Mouse (Mus musculus): ENCODE results near the gene Mfsd5.

Mfsd5 gene

GRCm38 (mm10) chr15:102315292-102315691, 36.0 kb downstream of the Mfsd5 start:
- Histone ChIP-seq H3K36me3 (ENCODE audit: insufficient read depth, low read length) (peaks cover 98% of the 10 kb centered on the region), H3K4me3 (replicated peaks; ENCODE audit: low read length) (0 out of 2 replicates have a peak overlapping the region, but pooled peaks have one; percentile 10), H3K27me3 (ENCODE audit: insufficient read depth, low read length) (no peaks in the 10 kb centered on the region), H3K9me3 (ENCODE audit: low read length) (no peaks in the 10 kb centered on the region), H3K4me1 (replicated peaks; ENCODE audit: low read depth, low read length) (peaks cover 15% of the 10 kb centered on the region)
- TF ChIP-seq CTCF (conservative IDR thresholded peaks at IDR 0.05; ENCODE audit: low read length) (no peak), POU5F1 (IDR thresholded peaks at IDR 0.05; ENCODE audit: borderline replicate concordance, low read length) (no peak), NANOG (IDR thresholded peaks at IDR 0.05; ENCODE audit: borderline replicate concordance, low read length) (no peak)

DNA sequence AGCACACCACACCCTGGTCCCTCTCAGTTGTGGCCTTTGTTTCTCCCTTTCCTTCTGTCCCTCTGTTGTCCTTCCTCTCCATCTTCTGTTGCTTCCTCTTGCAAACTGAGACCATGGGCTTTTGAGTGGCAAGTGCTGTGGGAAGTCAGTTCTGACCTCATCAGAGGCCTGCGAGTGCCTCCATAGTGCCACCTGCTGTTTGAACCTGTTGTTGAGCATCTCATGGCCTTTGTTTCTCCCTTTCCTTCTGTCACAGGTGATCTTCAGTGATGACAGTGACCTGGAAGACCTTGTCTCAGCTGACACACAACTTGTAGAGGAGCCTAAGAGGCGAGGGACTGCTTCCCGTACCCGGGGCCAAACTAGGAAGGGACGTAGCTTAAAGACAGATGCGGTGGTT, 37.0 kb downstream of the Mfsd5 start:
- TF ChIP-seq CTCF (conservative IDR thresholded peaks at IDR 0.05; ENCODE audit: low read length) (peak; percentile 50), NANOG (IDR thresholded peaks at IDR 0.05; ENCODE audit: borderline replicate concordance, low read length) (no peak)
- peaks cover 98% of the 10 kb centered on the region for H3K36me3 ChIP-seq (ENCODE audit: insufficient read depth, low read length)
- no peaks in the 10 kb centered on the region for H3K27me3 ChIP-seq (ENCODE audit: insufficient read depth, low read length)
- H3K4me3 ChIP-seq (replicated peaks; ENCODE audit: low read length): no peak overlapping the region
- H3K9me3 ChIP-seq (ENCODE audit: low read length): no peaks in the 10 kb centered on the region
- H3K4me1 ChIP-seq (replicated peaks; ENCODE audit: low read depth, low read length): peaks cover 15% of the 10 kb centered on the region

DNA sequence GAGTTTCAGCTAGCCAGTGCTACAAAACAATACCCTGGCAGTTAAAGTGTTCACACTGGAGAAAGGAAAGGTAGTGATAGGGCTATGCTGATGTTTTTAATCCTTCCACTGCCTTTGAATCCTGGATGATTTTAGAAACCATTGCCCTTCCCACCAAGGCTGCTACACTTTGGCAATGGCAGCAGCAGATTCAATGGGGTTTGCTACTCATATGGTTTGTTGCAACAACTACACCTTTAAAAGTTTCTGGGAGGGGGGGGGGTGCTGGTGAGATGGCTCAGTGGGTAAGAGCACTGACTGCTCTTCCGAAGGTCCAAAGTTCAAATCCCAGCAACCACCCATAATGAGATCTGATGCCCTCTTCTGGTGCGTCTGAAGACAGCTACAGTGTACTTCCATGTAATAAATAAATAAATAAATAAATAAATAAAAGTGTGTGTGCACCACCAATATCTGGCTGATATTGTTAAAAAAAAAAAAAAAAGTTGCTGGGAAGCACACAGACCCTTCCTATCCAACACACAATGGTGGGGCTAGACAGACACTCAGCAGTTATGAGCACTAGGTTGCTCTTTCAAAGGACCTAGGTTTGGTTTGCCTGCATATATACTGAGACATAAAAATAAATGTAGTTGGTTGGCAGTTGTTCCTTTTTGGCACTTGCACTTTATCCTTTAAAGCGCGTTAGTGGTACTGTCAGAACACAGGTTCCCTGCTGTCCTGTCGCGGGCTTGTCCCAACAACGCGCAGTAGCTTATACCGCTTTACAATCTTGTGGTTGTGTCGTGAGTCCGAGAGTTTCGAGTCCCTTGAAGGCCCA, 45.6 kb downstream of the Mfsd5 start:
- H3K4me3 ChIP-seq (replicated peaks; ENCODE audit: low read length): peak overlapping the region; percentile 75
- TF ChIP-seq CTCF (conservative IDR thresholded peaks at IDR 0.05; ENCODE audit: low read length): no peak

GRCm38 (mm10) chr15:102326022-102326576, 46.8 kb downstream of the Mfsd5 start, which contains the start of gene Pfdn5:
Gene Pfdn5 (plus strand): TSS chr15:102326116.
- H3K4me3 ChIP-seq (replicated peaks; ENCODE audit: low read length): peak within 1 kb of the TSS; percentile 95
- H3K36me3 ChIP-seq (ENCODE audit: insufficient read depth, low read length): peaks cover 70% of the 10 kb centered on the region
- no peaks in the 10 kb centered on the region for H3K9me3 ChIP-seq (ENCODE audit: low read length)
- TF ChIP-seq CTCF (conservative IDR thresholded peaks at IDR 0.05; ENCODE audit: low read length): no peak; the same call in 1 of the 2 replicates
- TF ChIP-seq NANOG (IDR thresholded peaks at IDR 0.05; ENCODE audit: borderline replicate concordance, low read length): no peak
- no peak for TF ChIP-seq POU5F1 (IDR thresholded peaks at IDR 0.05; ENCODE audit: borderline replicate concordance, low read length)
- H3K4me1 ChIP-seq (replicated peaks; ENCODE audit: low read depth, low read length): peaks cover 27% of the 10 kb centered on the region
- H3K27me3 ChIP-seq (ENCODE audit: insufficient read depth, low read length): no peaks in the 10 kb centered on the region

More for the DNA sequence above, 45.6 kb downstream of the Mfsd5 start:
- Histone ChIP-seq H3K4me1 (replicated peaks; ENCODE audit: low read depth, low read length) (peaks cover 24% of the 10 kb centered on the region), H3K36me3 (ENCODE audit: insufficient read depth, low read length) (peaks cover 70% of the 10 kb centered on the region), H3K9me3 (ENCODE audit: low read length) (no peaks in the 10 kb centered on the region), H3K27me3 (ENCODE audit: insufficient read depth, low read length) (no peaks in the 10 kb centered on the region)

- H3K4me3 ChIP-seq (replicated peaks; ENCODE audit: low read length): peak overlapping the region; percentile 95
- H3K9me3 ChIP-seq (ENCODE audit: low read length): no peaks in the 10 kb centered on the region
- TF ChIP-seq POU5F1 (IDR thresholded peaks at IDR 0.05; ENCODE audit: borderline replicate concordance, low read length) (no peak), NANOG (IDR thresholded peaks at IDR 0.05; ENCODE audit: borderline replicate concordance, low read length) (no peak), CTCF (conservative IDR thresholded peaks at IDR 0.05; ENCODE audit: low read length) (no peak)
- peaks cover 31% of the 10 kb centered on the region for H3K4me1 ChIP-seq (replicated peaks; ENCODE audit: low read depth, low read length)
- H3K36me3 ChIP-seq (ENCODE audit: insufficient read depth, low read length): peaks cover 63% of the 10 kb centered on the region
- H3K27me3 ChIP-seq (ENCODE audit: insufficient read depth, low read length): no peaks in the 10 kb centered on the region
These were observed 47.6 kb downstream of the Mfsd5 start for GRCm38 (mm10) chr15:102326892-102327291.

Measured in E14TG2a.4 (cell line).